Mouse (Mus musculus) megakaryocyte, embryonic 14.5 days (primary cell): Measurements from ENCODE around the gene Dnmt3b.

ENCODE experiments used
- FLI1 ChIP-seq: IDR thresholded peaks from 2 replicates; pipeline ENCODE4 v1.6.1; 2012; ENCODE audit warnings: low read length, inconsistent platforms, mixed read lengths
- GATA1 ChIP-seq: IDR thresholded peaks from 3 replicates; pipeline ENCODE4 v1.6.1; 2012; ENCODE audit warnings: mixed read lengths, low read length, inconsistent platforms, borderline replicate concordance

DNA sequence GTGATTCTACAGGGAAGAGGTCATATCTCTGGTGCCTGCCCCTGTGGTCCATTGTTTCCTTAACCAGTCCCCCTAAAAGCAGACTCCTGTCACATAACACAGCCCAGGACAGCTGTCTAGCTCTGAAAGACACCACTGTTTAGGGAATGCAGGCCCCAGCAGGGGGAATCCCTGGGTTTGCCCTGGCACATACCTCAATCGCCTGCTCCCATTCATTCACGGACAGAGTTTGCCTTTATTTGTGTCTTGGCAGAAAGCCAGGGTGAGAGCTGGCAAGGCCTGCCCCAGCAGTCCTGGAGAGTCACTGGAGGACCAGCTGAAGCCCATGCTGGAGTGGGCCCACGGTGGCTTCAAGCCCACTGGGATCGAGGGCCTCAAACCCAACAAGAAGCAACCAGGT lies 64.0 kb downstream of the Dnmt3b start:
- TF ChIP-seq GATA1: no peak
- TF ChIP-seq FLI1: no peak
